Mouse (Mus musculus): ENCODE measurements around the gene C730034F03Rik.

Gene C730034F03Rik

DNA sequence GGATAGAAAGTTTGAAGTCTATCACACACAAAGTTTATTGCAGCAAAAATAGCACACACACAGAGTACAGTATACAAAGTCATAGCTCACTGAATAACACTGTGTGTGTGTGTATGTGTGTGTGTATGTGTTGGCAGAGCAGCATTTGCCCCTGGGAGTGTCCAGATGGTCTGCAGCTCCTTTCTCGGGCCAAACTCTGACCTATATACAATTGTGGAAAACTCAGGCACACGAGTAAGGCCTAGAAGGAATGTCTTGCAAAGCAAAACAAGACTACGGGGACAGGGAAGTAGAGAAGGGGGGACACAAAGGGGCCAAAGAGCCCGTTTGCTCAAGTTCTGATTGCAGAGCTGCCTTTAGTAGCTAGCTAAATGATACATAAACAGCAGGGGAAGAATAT, 3.6 kb downstream of the C730034F03Rik start:
- DNase-seq (ENCODE audit: low spot score) = no peak

DNA sequence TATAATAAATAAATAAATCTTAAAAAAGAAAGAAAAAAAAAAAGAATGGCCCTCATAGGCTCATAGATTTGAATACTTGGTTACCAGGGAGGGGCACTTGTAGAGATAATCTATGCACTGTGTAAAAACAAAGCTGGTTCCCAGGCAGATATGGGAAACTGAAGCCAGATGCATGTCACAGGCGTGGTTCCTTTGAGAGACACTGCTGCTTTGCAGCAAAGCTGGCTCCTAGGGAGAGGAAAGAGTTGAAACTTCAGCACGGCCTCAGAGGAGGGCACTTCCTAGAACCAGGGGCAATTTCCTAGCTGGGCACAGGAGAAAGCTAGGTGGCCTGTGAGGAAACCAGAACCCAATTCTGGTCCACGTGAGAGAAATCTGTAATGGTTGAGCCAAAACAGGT, 4.7 kb downstream of the C730034F03Rik start:
- no peak for DNase-seq (ENCODE audit: low spot score)

- no peak for DNase-seq (ENCODE audit: low spot score)
These were observed 6.5 kb downstream of the C730034F03Rik start for GRCm38 (mm10) chr15:89435878-89436277.

GRCm38 (mm10) chr15:89442486-89443070, 13.2 kb downstream of the C730034F03Rik start:
- DNase-seq (ENCODE audit: low spot score) = no peak

DNA sequence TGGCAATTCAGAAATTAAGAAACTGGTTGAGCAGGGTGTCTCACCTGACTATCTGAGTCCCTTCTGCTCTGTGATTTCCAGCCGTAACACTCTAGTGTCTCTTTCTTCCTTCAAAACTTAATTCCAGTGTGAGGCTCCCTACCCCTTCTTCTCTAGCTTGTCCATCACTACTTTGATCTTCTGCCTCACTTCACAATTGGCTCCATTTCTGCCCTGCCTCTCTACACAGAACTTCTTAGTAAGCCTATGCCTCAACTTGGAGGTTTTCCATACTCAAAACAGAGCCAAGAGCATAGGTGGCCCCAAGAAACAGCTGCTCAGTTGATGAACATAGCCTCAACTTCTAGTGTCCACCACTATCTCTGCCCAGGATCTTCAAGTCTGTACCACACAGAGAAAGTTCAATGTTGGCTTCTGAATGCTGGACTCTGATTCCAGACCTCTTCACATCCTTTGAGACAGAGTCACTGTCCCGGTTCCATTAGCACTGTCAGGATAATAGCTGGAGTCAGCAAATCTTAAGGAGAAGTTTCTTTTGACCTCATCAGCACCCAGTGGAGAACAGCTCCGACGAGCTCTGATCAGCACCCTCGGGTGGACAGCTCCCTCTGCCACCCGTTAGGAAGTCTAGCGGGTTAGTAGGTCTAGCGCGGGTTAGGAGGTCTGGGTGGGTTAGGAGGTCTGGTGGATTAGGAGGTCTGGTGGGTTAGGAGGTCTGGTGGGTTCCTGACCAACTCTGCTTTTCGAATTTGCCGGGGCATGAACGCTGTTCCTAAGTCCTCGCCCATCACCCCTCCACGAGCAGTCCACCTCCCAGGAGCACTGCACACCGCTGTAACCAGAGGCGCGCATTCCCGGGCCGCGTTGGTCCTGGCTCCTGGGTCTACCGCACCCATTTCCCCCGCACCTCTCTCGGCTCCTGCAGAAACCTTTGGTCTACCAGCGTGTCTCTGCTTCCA, 23.8 kb downstream of the C730034F03Rik start:
- peak; percentile 60 for DNase-seq (ENCODE audit: low spot score)

- DNase-seq (ENCODE audit: low spot score) = no peak
These were observed 24.6 kb downstream of the C730034F03Rik start, which contains the start of gene Mapk8ip2 for GRCm38 (mm10) chr15:89453865-89454478. Gene Mapk8ip2, plus strand, starts transcription at chr15:89453913.

GRCm38 (mm10) chr15:89454857-89455256, 25.5 kb downstream of the C730034F03Rik start:
- no peak for DNase-seq (ENCODE audit: low spot score)

DNA sequence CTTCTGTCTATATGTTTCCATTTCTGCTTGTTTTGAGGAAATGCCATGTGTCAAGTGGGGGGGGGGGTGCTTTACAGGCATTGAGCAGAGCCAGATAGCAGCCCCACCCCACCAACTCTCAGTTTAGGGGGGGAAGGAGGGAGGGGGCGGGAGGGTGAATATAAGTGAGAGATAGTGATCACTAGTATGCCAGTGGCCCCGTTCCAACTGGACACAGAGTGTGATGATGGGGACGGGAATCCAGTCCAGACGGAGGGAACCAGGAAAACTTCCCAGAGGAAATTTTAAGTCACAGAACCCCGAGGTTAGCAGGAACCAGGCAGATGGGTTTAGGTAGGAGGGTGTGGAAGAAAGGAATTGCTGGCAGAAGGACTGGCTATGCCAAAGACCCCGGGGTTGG, 26.3 kb downstream of the C730034F03Rik start:
- DNase-seq (ENCODE audit: low spot score) = no peak

GRCm38 (mm10) chr15:89458942-89459341, 29.6 kb downstream of the C730034F03Rik start:
- DNase-seq (ENCODE audit: low spot score) = no peak

DNA sequence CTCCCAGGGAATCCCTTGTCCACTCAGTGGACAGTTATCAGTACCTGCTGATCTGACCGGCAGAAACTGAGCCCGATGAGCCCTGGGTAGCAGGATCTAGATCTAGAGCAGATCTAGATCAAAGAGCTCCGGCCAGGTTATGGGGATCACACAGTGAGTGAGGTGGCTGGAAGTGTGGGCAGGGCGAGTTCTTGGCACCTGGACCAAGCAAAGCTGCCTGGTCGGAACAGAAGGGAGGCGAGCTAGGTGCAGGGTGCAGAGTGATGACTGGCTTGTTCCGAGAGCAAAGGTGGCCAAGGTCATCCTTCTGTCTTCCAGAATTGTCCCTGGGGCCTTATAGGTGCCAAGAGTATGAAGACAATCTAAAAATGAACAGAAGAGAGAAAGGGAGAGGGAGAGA, 30.4 kb downstream of the C730034F03Rik start:
- no peak for DNase-seq (ENCODE audit: low spot score)

DNA sequence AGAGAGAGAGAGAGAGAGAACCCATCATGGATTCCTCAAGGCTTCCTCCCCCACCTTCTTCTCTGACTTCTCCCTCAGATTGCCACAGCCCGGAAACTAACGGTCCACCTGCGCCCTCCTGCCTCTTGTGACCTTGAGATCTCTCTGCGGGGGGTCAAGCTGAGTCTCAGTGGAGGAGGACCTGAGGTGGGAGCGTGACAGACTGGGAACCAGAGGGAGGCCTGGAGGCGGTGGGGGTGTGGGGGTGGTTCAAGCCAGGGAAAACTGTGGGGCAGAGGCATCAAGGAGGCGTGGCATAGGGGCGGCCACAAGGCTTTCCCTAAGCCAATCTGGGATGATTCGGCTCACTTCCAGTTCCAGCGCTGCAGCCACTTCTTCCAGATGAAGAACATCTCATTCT, 30.9 kb downstream of the C730034F03Rik start:
- DNase-seq (ENCODE audit: low spot score) = no peak

GRCm38 (mm10) chr15:89461321-89461720, 31.9 kb downstream of the C730034F03Rik start:
- no peak for DNase-seq (ENCODE audit: low spot score)

GRCm38 (mm10) chr15:89462176-89462575, 32.8 kb downstream of the C730034F03Rik start:
- no peak for DNase-seq (ENCODE audit: low spot score)

- DNase-seq (ENCODE audit: low spot score) = no peak
These were observed 34.2 kb downstream of the C730034F03Rik start for GRCm38 (mm10) chr15:89463334-89464235.

GRCm38 (mm10) chr15:89465052-89465451, 35.7 kb downstream of the C730034F03Rik start:
- DNase-seq (ENCODE audit: low spot score) = no peak

GRCm38 (mm10) chr15:89468577-89468976, 39.2 kb downstream of the C730034F03Rik start:
- DNase-seq (ENCODE audit: low spot score) = no peak

GRCm38 (mm10) chr15:89471476-89471875, 42.1 kb downstream of the C730034F03Rik start:
- DNase-seq (ENCODE audit: low spot score) = no peak

DNA sequence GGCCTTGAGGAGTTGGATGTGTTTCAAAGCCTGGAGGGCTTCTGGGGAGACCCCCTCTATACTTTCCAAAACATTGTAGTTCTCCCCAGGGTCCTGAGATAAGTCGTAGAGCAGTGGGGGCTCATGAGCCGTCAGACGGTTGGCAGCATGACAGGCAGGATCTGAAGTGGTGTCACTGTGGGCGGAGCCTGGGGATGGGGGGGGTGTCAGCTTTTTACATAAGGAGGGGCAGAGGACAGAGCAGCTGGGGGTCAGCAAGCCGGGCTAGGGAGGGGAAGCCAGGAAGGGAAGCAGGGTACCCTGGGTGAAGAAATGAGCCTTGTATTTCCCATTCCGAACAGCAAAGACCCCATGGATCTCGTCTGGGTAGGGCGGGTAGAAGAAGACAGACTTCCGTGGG, 44.0 kb downstream of the C730034F03Rik start:
- DNase-seq (ENCODE audit: low spot score) = no peak

DNA sequence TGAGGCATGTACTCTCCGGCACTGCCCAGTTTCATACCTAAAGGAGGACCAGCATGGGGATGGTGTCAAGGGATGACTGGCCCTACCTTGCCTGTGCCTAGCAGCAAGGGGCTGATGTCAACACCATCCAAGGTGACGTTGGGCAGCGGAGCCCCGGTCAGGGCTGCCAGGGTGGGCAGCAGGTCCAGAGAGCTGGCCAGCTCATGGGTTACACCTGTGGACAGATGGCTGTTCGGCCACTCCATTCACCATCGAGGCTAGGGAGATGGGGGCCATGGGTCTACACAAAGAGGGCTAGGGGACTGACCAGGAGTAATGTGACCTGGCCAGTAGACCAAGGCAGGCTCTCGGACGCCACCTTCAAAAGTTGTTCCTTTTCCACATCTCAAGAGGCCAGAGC, 44.5 kb downstream of the C730034F03Rik start:
- DNase-seq (ENCODE audit: low spot score) = no peak

GRCm38 (mm10) chr15:89474596-89475292, 45.4 kb downstream of the C730034F03Rik start:
- DNase-seq (ENCODE audit: low spot score) = no peak

GRCm38 (mm10) chr15:89475293-89475600, 45.9 kb downstream of the C730034F03Rik start:
- DNase-seq (ENCODE audit: low spot score) = no peak
